Mouse (Mus musculus) stomach, postnatal 0 days (tissue): ENCODE measurements around the gene Stx6.

Source experiments
- CTCF ChIP-seq: IDR thresholded peaks from 2 replicates; pipeline ENCODE4 v1.5.1; 2016; ENCODE audit warnings: antibody characterized with exemption, low read depth, mild to moderate bottlenecking, moderate library complexity
- EP300 ChIP-seq: optimal IDR thresholded peaks from 2 replicates; pipeline ENCODE3; 2016; ENCODE audit warnings: antibody characterized with exemption

DNA sequence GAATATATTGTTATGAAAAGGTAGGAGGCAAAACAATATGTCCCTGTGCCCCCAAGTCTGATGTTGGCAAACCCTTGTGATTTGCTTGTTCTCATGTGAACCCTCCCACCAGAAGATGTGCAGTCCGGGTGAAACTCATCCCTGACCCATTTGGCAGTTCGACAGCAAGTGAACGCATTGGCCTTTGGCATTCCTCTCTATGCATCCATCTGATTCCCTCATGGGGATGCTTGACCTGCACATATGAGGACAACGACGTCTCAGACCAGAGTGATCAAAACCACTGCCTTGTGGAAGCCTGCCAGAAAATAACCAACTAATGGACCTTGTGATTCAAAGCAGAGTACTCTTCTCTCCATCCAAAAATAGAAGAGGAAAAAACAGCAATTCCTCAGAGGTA lies 31.8 kb upstream of the Stx6 start:
- TF ChIP-seq CTCF: no peak
- TF ChIP-seq EP300: no peak
